Mouse (Mus musculus) neural tube, embryonic 11.5 days (tissue): ENCODE results near the gene Tet3. TPM values are rescaled to one million over a fixed set of nuclear protein-coding genes. Genes with fewer than 3 reads are reported as not detected.

Experiments
- ATAC-seq: fragments of 200-750 bp; cut with Nextera tagmentation; 2 replicates; pipeline ENCODE4 v1.8.0; 2017; ENCODE audit warnings: moderate number of reproducible peaks, mild to moderate bottlenecking, moderate TSS enrichment, moderate library complexity; ENCODE audit not compliant: insufficient read depth, low FRiP score, low TSS enrichment
- DNase-seq: peaks from one replicate; pipeline ENCODE4 v3.0.0-alpha.2; 2015; ENCODE audit warnings: low spot score
- H3K27ac ChIP-seq: fragments of 300-500 bp; sonication (generic); 2 replicates; pipeline ENCODE4 v1.5.1; 2014; ENCODE audit warnings: low read depth, mild to moderate bottlenecking, low read length
- H3K27me3 ChIP-seq: fragments of 300-500 bp; sonication (generic); 2 replicates; pipeline ENCODE4 v1.6.1; 2014; ENCODE audit warnings: mild to moderate bottlenecking, low read length, mixed read lengths; ENCODE audit not compliant: control insufficient read depth, insufficient read depth
- H3K36me3 ChIP-seq: fragments of 300-500 bp; sonication (generic); 2 replicates; pipeline ENCODE4 v1.6.1; 2014; ENCODE audit warnings: mild to moderate bottlenecking, low read length, moderate library complexity, mixed read lengths; ENCODE audit not compliant: control insufficient read depth, insufficient read depth
- H3K4me1 ChIP-seq: fragments of 300-500 bp; sonication (generic); 2 replicates; pipeline ENCODE4 v1.6.1; 2014; ENCODE audit warnings: low read length, mixed read lengths; ENCODE audit not compliant: control insufficient read depth, insufficient read depth
- H3K4me2 ChIP-seq: fragments of 300-500 bp; sonication (generic); 2 replicates; pipeline ENCODE4 v1.6.1; 2014; ENCODE audit warnings: low read depth, mild to moderate bottlenecking, moderate library complexity
- H3K4me3 ChIP-seq: fragments of 300-500 bp; sonication (generic); 2 replicates; pipeline ENCODE4 v1.5.1; 2014; ENCODE audit warnings: low read depth, low read length
- H3K9ac ChIP-seq: fragments of 300-500 bp; sonication (generic); 2 replicates; pipeline ENCODE4 v1.6.1; 2014; ENCODE audit warnings: mild to moderate bottlenecking, low read length
- H3K9me3 ChIP-seq: fragments of 300-500 bp; sonication (generic); 2 replicates; pipeline ENCODE4 v1.6.1; 2016; ENCODE audit warnings: low read length; ENCODE audit not compliant: control insufficient read depth
- WGBS: fragments of 180-500 bp; shearing (Covaris S2); extraction: QIAGEN DNeasy Blood & Tissue Kit; methylation state at CpG from one replicate; pipeline ENCODE4 v1.1.7; 2014; 5-methylcytosine and 5-hydroxymethylcytosine counted together
- polyA plus RNA-seq: library from polyadenylated mRNA; unstranded; fragments of >200 nt; fragmentation: Nextera tagmentation; extraction: Ambion mirVana; gene quantifications from 2 replicates; pipeline ENCODE4 v1.2.1, GENCODE M21; 2014

Tet3 gene
- polyA plus RNA-seq, 1 experiment from 2014 or later, result 47.3 TPM

DNA sequence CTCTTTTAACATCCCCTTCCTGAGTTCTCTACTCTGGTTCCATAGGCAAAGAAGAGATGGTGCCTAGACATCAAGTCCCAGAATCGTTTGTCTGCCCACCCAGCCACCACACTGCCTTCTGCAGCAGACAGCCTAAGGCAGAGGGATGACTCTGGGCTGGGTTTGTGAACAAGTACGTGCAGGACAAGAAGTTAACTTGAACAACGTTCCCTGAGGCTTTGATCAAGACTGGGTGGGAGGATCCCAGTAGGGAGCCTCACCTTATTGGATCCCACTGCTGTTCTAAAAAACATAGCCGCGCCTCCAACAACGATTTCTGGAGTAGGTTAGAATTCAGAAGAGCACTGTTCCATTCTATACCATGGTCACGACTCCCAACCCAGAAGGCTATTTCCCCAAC is 11.9 kb downstream of the Tet3 start:
- 73% methylated on average over 7 of the region's 7 CpGs for WGBS
- H3K27ac ChIP-seq, result no peak overlapping the region
- no peak overlapping the region for H3K9ac ChIP-seq
- H3K36me3 ChIP-seq, result peaks cover 4% of the 10 kb centered on the region; the same call in 1 of the 2 replicates
- no peak overlapping the region for H3K4me2 ChIP-seq
- DNase-seq (no peak), ATAC-seq (no peak)
- peaks cover 35% of the 10 kb centered on the region for H3K4me1 ChIP-seq
- H3K27me3 ChIP-seq, result no peaks in the 10 kb centered on the region
- no peak overlapping the region for H3K4me3 ChIP-seq
- no peaks in the 10 kb centered on the region for H3K9me3 ChIP-seq

DNA sequence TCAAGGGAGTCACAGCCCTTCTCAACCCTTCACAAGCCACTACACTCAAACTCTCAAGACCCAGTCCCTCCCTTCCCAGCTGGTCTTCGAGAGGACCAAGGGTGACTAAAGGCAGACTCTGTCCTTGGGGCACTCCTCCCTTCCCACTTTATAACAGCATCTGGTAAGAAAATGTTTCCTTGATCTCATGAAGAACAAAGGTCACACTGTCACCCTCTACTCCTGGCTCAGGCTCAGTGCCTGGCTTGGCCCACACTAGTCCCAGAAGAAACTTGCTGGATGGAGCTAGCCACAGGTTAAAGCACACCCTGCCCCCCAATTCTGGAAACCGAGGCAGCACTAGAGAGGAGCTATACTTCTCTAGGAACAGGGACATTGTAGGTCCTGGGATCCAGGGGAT is 13.1 kb downstream of the Tet3 start:
- Histone ChIP-seq H3K9me3 (no peaks in the 10 kb centered on the region), H3K4me1 (peaks cover 34% of the 10 kb centered on the region), H3K4me2 (no peak overlapping the region), H3K4me3 (no peak overlapping the region), H3K9ac (no peak overlapping the region), H3K27ac (no peak overlapping the region), H3K36me3 (peaks cover 4% of the 10 kb centered on the region; the same call in 1 of the 2 replicates), H3K27me3 (no peaks in the 10 kb centered on the region)
- 67% methylated on average over 2 of the region's 2 CpGs for WGBS
- ATAC-seq (no peak), DNase-seq (no peak)

DNA sequence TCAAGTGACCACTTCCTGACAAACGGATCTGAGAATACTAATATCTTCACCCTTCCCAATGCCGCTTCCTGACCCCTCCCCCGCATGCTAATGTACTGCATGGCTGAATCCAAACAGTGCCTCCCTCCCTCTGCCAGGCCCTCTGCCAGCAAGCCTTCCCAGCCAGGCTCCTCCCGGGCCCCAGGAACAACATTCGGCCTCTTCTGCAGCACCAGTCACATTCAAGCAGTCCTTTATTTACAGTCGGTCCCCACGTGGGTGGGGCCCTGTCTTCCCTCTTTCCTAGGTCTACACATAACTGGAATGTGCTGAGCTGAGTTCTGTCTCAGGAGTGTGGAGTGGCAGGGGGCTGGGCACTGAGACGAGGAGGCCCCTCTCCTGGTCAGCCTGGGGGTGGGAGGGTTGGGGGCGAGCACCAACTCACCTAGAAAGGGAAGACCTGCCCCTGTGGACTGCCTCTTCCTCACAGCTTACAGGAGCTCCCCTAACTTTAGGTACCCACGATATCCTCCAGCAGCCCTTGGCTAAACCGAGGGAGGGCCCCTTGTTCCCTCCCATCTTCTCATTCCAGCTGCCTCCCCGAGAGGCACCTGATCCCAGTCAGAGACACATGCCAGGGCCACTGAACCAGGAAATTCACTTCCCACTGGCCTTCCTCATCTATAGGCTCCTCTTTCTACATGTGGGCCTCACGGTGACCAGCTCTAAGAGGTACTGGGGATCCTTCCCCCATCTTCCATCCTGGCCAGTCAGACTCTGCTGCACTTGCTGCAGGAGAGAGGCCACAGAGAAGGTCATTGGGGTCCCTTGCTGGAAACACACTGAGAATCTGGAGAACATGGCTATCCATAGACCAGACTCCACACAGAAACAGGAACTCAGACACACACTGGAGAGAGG is 15.2 kb downstream of the Tet3 start:
- H3K4me1 ChIP-seq, result peaks cover 45% of the 10 kb centered on the region
- DNase-seq (peak; percentile 51), ATAC-seq (peak; percentile 20)
- no peaks in the 10 kb centered on the region for H3K27me3 ChIP-seq
- no peaks in the 10 kb centered on the region for H3K9me3 ChIP-seq
- H3K4me3 ChIP-seq, result no peak overlapping the region
- peaks cover under 1% of the 10 kb centered on the region for H3K36me3 ChIP-seq
- WGBS, result 12% methylated on average over 13 of the region's 13 CpGs
- 0 out of 2 replicates have a peak overlapping the region, but pooled peaks have one; percentile 19 for H3K4me2 ChIP-seq
- 0 out of 2 replicates have a peak overlapping the region, but pooled peaks have one; percentile 3 for H3K27ac ChIP-seq
- no peak overlapping the region for H3K9ac ChIP-seq

DNA sequence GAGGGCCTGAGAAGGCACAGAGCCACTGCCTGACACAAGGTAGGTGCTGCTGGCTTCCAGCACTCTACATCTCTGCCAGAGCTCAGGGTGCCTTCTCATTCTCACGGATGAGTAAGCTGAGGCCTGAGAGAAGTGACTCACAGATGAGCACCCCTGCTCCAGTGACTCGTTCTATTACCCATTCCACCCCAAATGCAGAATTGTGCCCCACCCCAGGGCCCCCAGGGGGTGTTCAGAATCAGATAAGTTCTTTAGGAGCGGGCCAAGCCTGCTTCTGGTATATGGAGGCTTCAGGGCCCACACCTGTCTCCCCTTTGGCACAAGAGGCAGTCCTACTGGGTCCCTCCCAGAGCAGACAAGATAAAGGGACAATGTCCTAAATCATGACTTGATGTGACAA is 16.2 kb downstream of the Tet3 start:
- no peak for DNase-seq
- ATAC-seq, result no peak
- Histone ChIP-seq H3K4me2 (peak overlapping the region; percentile 88; the same call in 1 of the 2 replicates), H3K4me3 (no peak overlapping the region), H3K27ac (no peak overlapping the region), H3K4me1 (peaks cover 53% of the 10 kb centered on the region), H3K9ac (peak overlapping the region; percentile 91; the same call in 1 of the 2 replicates), H3K36me3 (peaks cover 2% of the 10 kb centered on the region), H3K9me3 (no peaks in the 10 kb centered on the region), H3K27me3 (no peaks in the 10 kb centered on the region)
- 40% methylated on average over 3 of the region's 3 CpGs for WGBS

DNA sequence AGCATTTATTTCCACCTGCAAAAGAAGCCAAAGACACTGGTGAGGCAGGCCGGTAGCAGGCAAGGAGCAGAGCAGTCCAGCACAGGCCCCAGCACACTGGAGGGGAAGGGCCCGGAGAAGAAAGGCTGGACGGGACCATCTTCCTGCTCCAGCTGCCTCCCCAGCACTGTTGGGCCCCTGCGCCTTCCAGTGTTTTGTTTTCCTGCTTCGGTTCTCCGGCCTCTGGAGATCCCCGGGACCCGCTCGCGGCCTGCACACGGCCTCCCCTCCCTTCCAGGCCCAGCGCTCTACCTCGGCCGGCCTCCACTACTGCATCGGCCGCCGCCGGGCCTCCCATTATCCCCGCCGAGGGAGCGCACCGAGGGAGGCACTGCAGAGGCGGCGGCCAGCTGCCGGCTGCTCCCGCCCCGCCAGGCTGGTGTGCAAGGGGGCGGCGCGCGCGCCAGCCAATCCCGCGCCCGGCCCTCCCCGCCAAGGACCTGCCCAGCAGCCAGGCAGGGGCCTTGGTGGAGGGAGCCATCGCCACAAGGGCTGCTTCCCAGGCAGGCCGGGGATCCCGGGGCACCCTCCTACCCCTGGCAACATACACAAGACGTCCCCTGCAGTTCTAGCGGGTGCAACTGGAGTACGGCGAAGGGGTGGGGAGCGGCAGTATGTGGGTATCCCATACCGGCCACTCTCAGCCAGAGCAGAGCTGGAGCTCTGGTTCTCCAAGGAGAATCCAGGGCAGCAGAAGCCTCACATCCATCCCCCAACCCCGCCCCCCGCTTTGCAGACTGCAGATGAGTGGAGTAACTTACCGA is 17.4 kb downstream of the Tet3 start:
- Histone ChIP-seq H3K4me2 (peak overlapping the region; percentile 88), H3K36me3 (peaks cover 2% of the 10 kb centered on the region), H3K9me3 (no peaks in the 10 kb centered on the region), H3K4me3 (peak overlapping the region; percentile 79), H3K9ac (peak overlapping the region; percentile 91), H3K4me1 (peaks cover 53% of the 10 kb centered on the region), H3K27ac (peak overlapping the region; percentile 96), H3K27me3 (no peaks in the 10 kb centered on the region)
- under 1% methylated on average over 47 of the region's 48 CpGs for WGBS
- peak; percentile 91 for DNase-seq
- ATAC-seq, result peak; percentile 90

DNA sequence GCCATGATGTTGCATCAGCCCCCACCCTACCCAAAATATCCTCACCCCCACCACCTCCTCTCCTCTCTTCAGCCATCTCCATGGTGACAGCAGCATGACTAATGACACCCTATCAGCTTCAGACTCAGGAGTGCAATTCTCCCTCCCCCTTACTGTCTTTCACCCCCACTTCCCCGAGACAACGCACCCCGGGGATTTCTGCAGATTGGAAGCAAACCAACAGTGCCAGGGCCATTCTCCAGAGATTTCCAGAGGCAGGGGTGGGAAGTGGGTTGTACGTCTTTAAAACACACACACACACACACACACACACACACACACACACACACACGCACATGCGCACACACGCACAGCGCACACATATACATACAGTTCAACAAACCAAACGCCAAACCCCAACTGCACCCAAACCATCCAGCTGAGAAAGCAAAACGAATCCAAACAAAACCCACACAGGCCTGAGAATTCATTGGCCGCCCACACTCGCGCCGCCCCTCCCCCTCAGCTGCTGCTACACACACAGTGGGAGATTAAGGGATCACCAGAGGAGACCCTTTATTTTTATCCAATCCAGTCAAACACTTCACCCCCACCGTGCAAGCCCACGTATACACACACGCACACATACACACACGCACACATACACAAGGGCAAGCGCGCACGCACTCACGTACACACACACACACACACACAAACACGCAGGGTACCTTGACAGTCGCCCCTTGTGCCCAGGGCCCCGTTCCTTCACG is 18.2 kb downstream of the Tet3 start:
- WGBS, result 3% methylated on average over 26 of the region's 26 CpGs
- Histone ChIP-seq H3K27ac (peak overlapping the region; percentile 96), H3K4me1 (peaks cover 55% of the 10 kb centered on the region), H3K9me3 (no peaks in the 10 kb centered on the region), H3K4me2 (peak overlapping the region; percentile 88), H3K9ac (peak overlapping the region; percentile 91), H3K4me3 (peak overlapping the region; percentile 79), H3K36me3 (peaks cover 2% of the 10 kb centered on the region), H3K27me3 (no peaks in the 10 kb centered on the region)
- DNase-seq, result peak; percentile 81
- ATAC-seq, result peak; percentile 48

DNA sequence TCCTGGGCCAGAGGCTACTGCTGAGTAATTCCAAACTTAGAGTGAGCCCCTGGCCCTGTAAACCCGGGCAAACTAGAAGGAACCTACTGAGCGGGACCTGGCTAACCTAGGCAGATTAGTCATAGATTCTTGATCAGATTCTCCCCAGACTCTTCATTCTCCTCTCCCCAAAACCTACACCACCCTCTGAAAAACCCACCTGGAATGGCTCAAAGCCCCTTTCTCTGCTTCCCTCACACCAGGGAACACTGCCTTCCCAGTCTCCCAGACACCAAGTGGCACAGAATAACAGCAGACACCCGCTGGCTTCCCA is 18.7 kb downstream of the Tet3 start:
- DNase-seq (no peak), ATAC-seq (0 out of 2 replicates have a peak, but pooled peaks have one; percentile 3)
- Histone ChIP-seq H3K4me2 (peak overlapping the region; percentile 88), H3K9me3 (no peaks in the 10 kb centered on the region), H3K9ac (peak overlapping the region; percentile 91), H3K27ac (peak overlapping the region; percentile 96; the same call in 1 of the 2 replicates), H3K36me3 (peaks cover 2% of the 10 kb centered on the region; the same call in 1 of the 2 replicates), H3K4me1 (peaks cover 58% of the 10 kb centered on the region), H3K27me3 (no peaks in the 10 kb centered on the region), H3K4me3 (peak overlapping the region; percentile 79)
- WGBS, result 30% methylated on average over 3 of the region's 3 CpGs

DNA sequence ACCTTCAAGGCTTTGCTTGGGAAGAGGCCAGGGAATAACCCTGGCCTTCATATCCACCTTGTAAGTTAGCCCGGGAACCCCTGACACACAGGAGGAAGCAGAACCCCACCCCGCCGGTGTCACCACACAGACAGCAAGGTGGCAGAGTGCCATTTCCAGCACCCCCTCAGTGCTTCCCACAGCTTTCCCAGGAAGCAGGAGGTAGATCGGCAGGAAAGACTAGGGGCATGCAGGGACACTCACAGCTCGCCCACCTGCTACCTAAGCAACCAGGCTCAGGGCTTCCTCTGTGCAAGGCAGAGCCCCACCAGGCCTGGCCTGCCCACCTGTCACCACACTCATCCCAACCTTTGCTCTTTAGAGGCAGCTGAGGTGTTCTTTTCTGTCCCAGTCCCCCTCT is 19.1 kb downstream of the Tet3 start:
- H3K9me3 ChIP-seq, result no peaks in the 10 kb centered on the region
- DNase-seq (no peak), ATAC-seq (no peak)
- peak overlapping the region; percentile 79 for H3K4me3 ChIP-seq
- peak overlapping the region; percentile 96; the same call in 1 of the 2 replicates for H3K27ac ChIP-seq
- peaks cover 2% of the 10 kb centered on the region; the same call in 1 of the 2 replicates for H3K36me3 ChIP-seq
- peak overlapping the region; percentile 91 for H3K9ac ChIP-seq
- H3K27me3 ChIP-seq, result no peaks in the 10 kb centered on the region
- WGBS, result 79% methylated on average over 5 of the region's 5 CpGs
- H3K4me2 ChIP-seq, result peak overlapping the region; percentile 88
- peaks cover 61% of the 10 kb centered on the region for H3K4me1 ChIP-seq
